ENCODE assay signal across 21 mouse cellular contexts in genomic region chr13:78640340-78640739, GRCm38 (mm10).
DNase-seq lines count a peak whose midpoint lies in the region; ATAC-seq and TF ChIP-seq lines count a peak whose summit lies in the region.
"Had no signal": no experiment of that assay in that cellular context is flagged by ENCODE, and none has a peak within 500 bp of the region (broad histone marks: within the 10 kb centered on the region; RNA-seq: fewer than 3 reads in every experiment).

No protein-coding gene starts in this region.

- H3K27ac ChIP-seq in liver, postnatal 0 days (ENCODE audit: low read depth) = no peak overlapping the region
- no peak overlapping the region for H3K27ac ChIP-seq in liver, embryonic 12.5 days
- H3K27ac ChIP-seq in gastrocnemius, adult 2 months = no peak overlapping the region
- H3K27ac ChIP-seq: embryonic facial prominence, embryonic 13.5 days; hindbrain, embryonic 14.5 days; limb, embryonic 15.5 days; neural tube, embryonic 12.5 days; stomach, embryonic 15.5 days had no signal

- no peak for ATAC-seq in liver, postnatal 0 days
- ATAC-seq in liver, embryonic 12.5 days = no peak

- no peaks in the 10 kb centered on the region for H3K4me1 ChIP-seq in liver, postnatal 0 days (ENCODE audit: insufficient read depth)
- no peaks in the 10 kb centered on the region for H3K4me1 ChIP-seq in liver, embryonic 12.5 days
- no peaks in the 10 kb centered on the region for H3K4me1 ChIP-seq in E14TG2a.4 (replicated peaks; ENCODE audit: low read depth, low read length)
- H3K4me1 ChIP-seq: embryonic facial prominence, embryonic 13.5 days; limb, embryonic 15.5 days; stomach, embryonic 15.5 days had no signal

- 57% methylated on average over 1 of the region's 1 CpGs for WGBS in liver, postnatal 0 days (ENCODE audit: insufficient replicate concordance)
- 68% methylated on average over 1 of the region's 1 CpGs for WGBS in liver, embryonic 12.5 days (ENCODE audit: insufficient replicate concordance)

- intact Hi-C loops in gastrocnemius, adult 2 months (cut with DNase I) = no loop called here

- TF ChIP-seq CTCF in liver, postnatal 0 days (IDR thresholded peaks at IDR 0.05; ENCODE audit: low read depth) = peak; percentile 25; the same call in 1 of the 2 replicates
- TF ChIP-seq CTCF in E14TG2a.4 (conservative IDR thresholded peaks at IDR 0.05; ENCODE audit: low read length) = peak; percentile 70
- TF ChIP-seq CTCF in gastrocnemius, adult 2 months (IDR thresholded peaks at IDR 0.05) = no peak; the same call in 1 of the 2 replicates

- DNase-seq in cerebellum, postnatal 10 days = peak; percentile 6 to 8
- DNase-seq in cerebellum, adult 18-20 months = no peak
- no peak for DNase-seq in liver, postnatal 0 days
- DNase-seq in ZHBTc4 (ENCODE audit: low read depth, low spot score) = peak; percentile 66
- DNase-seq in Muller cell, postnatal 12 days (ENCODE audit: inconsistent ontology term) = no peak
- no peak for DNase-seq in gastrocnemius, adult 2 months
- DNase-seq: adrenal gland, postnatal 25 days; cerebellum, adult 8-10 months; gastrocnemius, postnatal 14 days; heart, postnatal 10 days; kidney, adult 18-20 months; kidney, postnatal 14 days; right cerebral cortex, postnatal 14 days; thymus, postnatal 36 days had no signal

- H3K9me3 ChIP-seq in liver, postnatal 0 days (ENCODE audit: low read length) = no peaks in the 10 kb centered on the region
- no peaks in the 10 kb centered on the region for H3K9me3 ChIP-seq in liver, embryonic 12.5 days (replicated peaks)
- no peaks in the 10 kb centered on the region for H3K9me3 ChIP-seq in E14TG2a.4 (ENCODE audit: low read length)
- H3K9me3 ChIP-seq: embryonic facial prominence, embryonic 13.5 days; limb, embryonic 15.5 days; neural tube, embryonic 12.5 days; stomach, embryonic 15.5 days had no signal

- no peak overlapping the region for H3K9ac ChIP-seq in liver, postnatal 0 days (replicated peaks)
- no peak overlapping the region for H3K9ac ChIP-seq in liver, embryonic 12.5 days
- H3K9ac ChIP-seq: embryonic facial prominence, embryonic 13.5 days; hindbrain, embryonic 14.5 days; limb, embryonic 15.5 days; neural tube, embryonic 12.5 days; stomach, embryonic 15.5 days had no signal

- TF ChIP-seq EP300 in liver, postnatal 0 days (IDR thresholded peaks at IDR 0.05; ENCODE audit: low read depth) = no peak

- H3K4me3 ChIP-seq in liver, postnatal 0 days (ENCODE audit: low read depth, low read length) = no peak overlapping the region
- H3K4me3 ChIP-seq in liver, embryonic 12.5 days = no peak overlapping the region
- no peak overlapping the region for H3K4me3 ChIP-seq in E14TG2a.4 (replicated peaks; ENCODE audit: low read length)
- H3K4me3 ChIP-seq in gastrocnemius, adult 2 months = no peak overlapping the region
- H3K4me3 ChIP-seq: embryonic facial prominence, embryonic 13.5 days; limb, embryonic 15.5 days; neural tube, embryonic 12.5 days; stomach, embryonic 15.5 days had no signal

- no peak overlapping the region for H3K4me2 ChIP-seq in liver, postnatal 0 days (ENCODE audit: low read depth, low read length)
- H3K4me2 ChIP-seq in liver, embryonic 12.5 days = no peak overlapping the region
- H3K4me2 ChIP-seq: embryonic facial prominence, embryonic 13.5 days; hindbrain, embryonic 14.5 days; limb, embryonic 15.5 days; neural tube, embryonic 12.5 days; stomach, embryonic 15.5 days had no signal

- H3K27me3 ChIP-seq in liver, postnatal 0 days (ENCODE audit: insufficient read depth, low read length) = no peaks in the 10 kb centered on the region
- H3K27me3 ChIP-seq in liver, embryonic 12.5 days (replicated peaks) = no peaks in the 10 kb centered on the region
- no peaks in the 10 kb centered on the region for H3K27me3 ChIP-seq in E14TG2a.4 (ENCODE audit: insufficient read depth, low read length)
- H3K27me3 ChIP-seq: embryonic facial prominence, embryonic 13.5 days; limb, embryonic 15.5 days; neural tube, embryonic 12.5 days; stomach, embryonic 15.5 days had no signal

- no peaks in the 10 kb centered on the region for H3K36me3 ChIP-seq in liver, postnatal 0 days (replicated peaks; ENCODE audit: insufficient read depth, low read length)
- no peaks in the 10 kb centered on the region for H3K36me3 ChIP-seq in liver, embryonic 12.5 days
- no peaks in the 10 kb centered on the region for H3K36me3 ChIP-seq in E14TG2a.4 (ENCODE audit: insufficient read depth, low read length)
- H3K36me3 ChIP-seq: embryonic facial prominence, embryonic 13.5 days; limb, embryonic 15.5 days; neural tube, embryonic 12.5 days; stomach, embryonic 15.5 days had no signal

Comparison
In these comparisons a context has a peak if more than half of its experiments do, and no peak if none do; other contexts are left out.
1. DNase-seq: peak in cerebellum, postnatal 10 days (2 of 2) and ZHBTc4 (single experiment); none in cerebellum, adult 18-20 months (0 of 2), liver, postnatal 0 days (single experiment), Muller cell, postnatal 12 days (single experiment) and gastrocnemius, adult 2 months (single experiment).